Mouse (Mus musculus): ENCODE results near the gene Kcnip3. TPM values are rescaled to one million over a fixed set of nuclear protein-coding genes. Genes with fewer than 3 reads are reported as not detected.

Gene Kcnip3
- total RNA-seq, 2 experiments from 2014 or later: 5.1 to 5.4 TPM

DNA sequence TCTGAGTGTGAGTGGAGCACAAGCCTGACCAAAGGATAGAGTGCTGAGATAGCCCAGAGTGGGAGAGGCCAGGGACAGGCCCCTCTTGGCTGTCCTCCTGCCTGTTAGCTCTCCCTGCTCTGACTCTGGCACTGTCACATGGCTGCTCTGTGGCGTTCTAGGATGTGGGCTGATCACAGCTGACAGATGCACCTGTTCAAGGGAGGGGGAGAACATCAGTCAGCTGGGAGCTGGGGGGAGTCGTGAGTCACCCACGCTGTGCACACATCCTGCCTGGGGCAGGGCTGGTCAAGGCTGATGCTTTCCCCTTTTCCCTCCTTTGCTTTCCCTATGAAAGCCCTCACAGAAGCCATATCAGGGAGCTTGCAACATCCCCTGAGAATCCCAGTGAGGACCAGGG, 3.6 kb downstream of the Kcnip3 start:
- no peak for DNase-seq (ENCODE audit: low spot score in 2 of 2)

DNA sequence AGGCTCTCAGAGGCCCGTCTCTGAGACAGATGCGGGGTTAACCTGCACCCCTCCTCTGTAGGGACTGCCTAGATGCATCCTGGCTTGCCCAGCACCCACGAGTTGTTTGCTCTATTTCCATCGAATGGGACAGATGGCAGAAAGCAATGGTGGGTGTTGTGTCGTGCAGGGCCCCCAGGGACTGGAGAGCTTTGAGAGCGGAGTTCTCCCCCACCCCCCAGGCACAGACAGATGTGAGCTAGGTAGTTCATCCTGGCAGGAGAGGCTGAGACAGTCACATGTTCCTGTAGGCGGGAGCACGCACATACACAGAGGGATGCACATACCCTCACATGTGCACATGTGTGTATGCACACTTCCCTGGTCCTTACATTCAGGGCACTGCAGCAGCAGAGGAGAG, 4.8 kb downstream of the Kcnip3 start:
- no peak for DNase-seq (ENCODE audit: low spot score in 2 of 2)

DNA sequence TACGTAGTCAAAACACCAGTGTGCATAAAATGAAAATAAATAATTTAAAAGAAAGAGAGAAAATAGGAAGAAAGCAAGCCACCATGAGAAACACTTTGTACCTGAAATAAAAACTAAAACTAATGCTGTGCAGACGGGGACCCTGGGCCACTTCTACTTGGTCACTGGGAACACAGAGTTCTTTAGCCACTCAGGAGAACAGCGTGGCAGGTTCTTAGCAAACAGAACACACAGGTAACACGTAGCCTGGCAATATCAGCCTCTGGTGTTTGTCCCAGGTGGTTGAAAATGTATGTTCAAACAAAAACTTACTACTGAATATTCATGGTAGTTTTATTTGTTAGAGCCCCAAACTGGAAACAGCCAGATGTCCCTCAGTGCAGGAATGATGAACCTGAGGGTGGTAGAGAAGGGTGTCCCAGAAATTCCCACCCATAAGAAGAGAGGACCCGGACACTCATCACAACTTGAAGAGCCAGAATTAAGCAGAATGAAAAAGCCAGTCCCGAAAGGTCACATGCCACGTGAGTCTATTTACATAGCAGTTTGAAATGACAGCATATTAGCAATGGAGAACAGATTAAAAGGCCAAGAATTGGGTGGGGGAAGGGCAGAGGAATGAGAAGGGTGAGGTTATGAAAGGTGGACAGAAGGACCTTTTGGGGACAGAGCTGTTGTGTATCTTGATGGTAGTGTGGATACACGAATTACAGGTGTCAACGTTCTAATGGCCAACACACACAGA, 7.3 kb downstream of the Kcnip3 start:
- no peak for DNase-seq (ENCODE audit: low spot score in 2 of 2)

DNA sequence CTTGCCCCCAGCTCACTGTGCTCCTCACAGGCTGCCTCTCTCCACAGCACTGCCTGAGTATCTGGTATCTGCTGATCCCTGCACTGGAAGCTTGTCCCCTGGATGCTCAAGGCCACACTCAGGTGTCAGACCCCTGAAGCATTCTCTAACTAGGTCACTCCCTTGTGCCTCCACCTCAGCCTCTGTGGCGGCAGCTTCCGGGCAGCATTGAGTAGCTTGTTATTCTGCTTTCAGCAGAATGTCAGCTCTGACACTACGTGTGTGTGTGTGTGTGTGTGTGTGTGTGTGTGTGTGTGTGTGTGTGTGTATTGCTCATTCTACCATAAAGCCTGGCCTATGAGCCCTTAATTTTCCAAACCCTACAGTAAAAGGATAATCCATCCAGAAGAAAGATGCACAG, 8.7 kb downstream of the Kcnip3 start:
- no peak for DNase-seq (ENCODE audit: low spot score in 2 of 2)

DNA sequence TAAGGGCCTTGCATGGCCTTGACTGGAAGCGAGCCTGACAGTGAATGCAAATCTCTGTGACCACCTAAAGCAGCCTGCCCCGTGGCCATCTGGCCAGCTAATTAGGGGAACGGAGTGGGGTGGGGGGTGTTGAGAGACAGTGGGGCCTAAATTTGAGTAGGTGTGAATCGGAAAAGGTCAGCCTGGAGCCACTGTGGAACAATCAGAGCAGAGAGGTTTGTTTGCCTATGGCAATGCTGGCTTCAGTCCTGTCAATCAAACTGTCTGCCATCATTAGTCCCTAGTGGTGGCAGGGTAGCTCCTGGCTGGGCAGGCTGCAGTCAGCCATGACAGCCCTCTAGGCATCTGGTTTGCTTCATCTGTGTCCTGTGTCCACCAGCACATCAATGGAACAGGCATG, 10.5 kb downstream of the Kcnip3 start:
- no peak for DNase-seq (ENCODE audit: low spot score in 2 of 2)

DNA sequence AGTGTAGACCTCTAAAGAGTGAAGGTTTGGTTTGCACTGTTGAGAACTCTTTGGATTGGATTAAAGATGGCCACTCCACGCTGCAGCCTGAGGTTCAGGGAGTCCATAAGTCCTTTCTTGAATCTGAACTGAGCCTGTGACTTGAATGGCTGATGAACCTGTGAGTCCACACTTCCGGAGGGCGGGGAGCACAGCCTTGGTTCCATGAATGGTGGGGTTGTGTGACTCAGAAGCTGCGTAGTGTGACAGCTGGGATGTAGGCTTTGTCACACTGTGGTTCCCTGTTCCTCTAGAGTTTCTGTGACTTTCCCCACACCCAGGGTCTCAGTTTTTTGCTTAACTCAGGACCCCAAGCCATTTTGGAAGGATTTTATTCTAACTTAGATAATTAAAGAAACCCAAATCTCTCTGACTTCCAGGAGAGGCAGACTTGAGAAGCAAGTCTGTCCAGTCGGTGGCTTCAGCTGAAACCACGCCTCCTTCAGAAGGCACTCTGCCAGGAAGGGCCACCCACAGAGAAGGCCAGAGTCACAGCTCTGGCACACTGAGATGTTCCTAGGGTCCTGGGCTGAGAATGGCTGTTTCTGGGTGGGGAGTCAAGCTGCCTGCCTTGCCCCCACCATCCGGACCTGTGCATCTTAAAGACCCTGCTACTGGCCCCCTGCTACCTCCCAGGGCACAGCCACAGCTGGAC, 13.8 kb downstream of the Kcnip3 start:
- no peak for DNase-seq (ENCODE audit: low spot score in 2 of 2)

DNA sequence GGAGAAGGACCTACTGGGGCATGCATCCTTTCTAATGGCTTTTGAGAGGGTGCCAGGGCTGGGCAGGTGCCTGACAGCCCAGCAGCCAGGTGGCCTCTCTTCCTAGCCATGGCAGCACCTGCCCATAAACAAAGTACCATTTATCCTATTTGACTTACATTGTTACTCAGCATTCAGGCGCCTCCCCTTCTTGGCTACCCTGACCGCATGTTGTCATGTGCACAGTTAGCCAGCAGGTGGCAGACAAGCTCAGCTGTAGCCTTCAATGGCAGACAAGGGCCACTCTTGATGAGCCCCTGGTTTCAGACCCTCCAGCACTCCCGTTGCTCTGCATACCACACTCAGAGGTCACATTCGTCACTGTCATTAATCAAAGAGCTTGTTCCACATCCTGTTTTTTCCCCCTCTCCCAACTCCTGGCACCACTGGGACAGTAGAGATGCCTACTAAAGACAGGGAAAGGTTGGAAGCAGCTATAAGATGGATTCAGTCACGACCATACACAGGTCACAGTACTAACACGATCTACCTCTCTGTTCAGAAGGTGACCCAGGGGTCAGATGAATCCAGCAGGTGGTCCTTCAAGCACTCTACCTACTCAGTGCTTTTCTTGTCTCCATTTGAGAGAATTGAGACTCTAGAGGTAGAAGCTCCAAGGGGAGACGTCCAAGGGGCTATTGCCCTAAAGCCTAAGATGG, 14.7 kb downstream of the Kcnip3 start:
- peak; percentile 55 to 68 for DNase-seq (ENCODE audit: low spot score in 2 of 2)

DNA sequence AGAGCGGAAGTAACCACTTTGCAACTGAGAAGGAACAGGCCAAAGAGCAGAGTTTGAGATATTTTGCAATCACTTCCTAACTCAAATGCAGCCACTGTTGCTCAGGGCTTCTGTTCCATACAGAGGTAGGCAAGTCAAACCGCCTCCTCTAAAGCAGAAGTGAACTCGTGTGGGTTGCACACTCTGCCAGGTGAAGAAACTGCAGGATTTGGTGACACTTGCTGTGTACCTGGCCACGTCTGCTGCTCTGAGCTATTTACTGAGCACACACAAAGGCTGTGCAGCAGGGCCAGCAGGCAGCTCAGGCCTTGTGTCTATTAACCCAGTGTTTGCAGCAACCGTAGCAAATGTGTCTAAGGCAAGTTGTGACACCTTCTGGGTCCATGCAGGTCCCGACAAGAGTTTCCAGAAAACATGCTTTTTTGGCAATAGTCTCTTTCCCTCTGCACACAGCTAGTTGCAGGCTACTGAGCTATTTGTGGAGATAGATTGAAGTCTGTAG, 15.7 kb downstream of the Kcnip3 start:
- DNase-seq (ENCODE audit: low spot score in 2 of 2): no peak

DNA sequence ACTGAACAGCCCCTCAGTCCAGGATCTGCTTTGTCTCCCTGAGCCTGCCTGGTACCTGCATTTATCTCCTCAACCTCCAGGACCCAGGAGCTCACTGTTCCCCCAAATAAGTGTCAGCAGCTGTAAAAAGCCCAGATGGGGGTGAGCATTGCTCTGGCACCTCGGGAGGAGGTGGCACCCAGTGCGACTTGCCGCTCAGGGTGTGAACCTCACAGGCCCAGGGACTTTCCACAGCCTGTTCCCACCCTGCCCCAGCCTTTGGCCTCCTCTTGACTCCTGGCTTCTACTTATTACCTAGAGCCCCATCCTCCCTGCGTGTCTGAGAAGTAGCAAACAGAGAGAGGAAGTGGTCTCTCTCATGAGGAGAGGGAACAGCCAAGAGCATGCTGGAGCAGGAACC, 16.7 kb downstream of the Kcnip3 start:
- DNase-seq (ENCODE audit: low spot score in 2 of 2): no peak

DNA sequence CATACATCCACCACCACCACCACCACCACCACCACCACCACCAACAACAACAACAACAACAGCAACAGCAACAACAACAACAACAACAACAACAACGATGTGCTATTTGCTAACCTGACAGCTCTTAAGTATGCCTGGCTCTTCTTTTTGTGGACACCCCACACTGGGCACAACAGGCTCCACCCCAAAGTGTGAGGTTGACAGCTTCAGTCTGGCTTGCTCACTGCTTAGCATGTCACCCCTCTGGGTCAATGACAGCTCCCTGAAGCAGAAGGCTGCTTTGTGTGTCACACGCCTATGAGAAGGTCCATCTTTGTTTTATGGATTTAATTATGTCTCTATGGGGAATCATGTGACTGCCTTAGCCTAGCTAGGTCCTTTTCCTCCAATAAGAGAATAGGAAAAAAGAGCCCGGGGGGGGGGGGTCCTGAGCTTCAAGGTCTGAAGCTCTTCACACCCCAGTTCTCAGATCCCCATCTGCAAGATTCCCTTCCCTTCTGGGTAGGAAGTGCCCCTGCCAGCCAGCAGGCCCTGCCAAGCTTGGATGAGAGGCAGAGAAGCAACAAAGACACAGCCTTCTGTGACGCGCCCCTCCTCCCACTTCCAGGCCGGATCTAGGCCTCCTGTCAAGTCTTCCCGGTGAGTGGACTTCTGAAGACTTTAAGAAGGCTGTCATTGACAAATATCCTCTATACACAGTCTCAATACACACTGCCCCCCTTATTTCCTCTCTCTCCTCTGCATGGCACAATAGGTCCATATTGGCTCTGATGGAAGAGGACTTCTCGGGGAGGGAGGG, 17.9 kb downstream of the Kcnip3 start:
- no peak for DNase-seq (ENCODE audit: low spot score in 2 of 2)

DNA sequence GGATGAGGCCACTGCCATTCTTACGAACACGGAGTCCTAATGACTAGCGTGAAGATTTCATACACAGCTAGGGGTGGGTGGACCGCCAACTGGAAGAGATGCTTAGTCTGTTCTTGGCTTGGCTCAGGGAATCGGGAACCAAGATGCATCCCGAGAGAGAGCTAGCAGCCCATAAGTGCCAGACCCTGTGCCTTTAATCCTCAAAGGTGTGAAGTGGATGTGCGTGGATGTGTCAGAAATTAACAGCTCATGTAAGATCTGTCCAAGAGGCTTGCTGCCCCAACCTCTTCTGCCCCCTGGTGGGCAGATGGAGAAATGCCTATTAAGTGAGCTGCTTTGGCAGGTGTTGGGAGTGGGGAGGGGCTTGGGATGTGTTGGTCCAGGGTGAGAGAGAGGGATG, 20.8 kb downstream of the Kcnip3 start:
- DNase-seq (ENCODE audit: low spot score in 2 of 2): no peak

DNA sequence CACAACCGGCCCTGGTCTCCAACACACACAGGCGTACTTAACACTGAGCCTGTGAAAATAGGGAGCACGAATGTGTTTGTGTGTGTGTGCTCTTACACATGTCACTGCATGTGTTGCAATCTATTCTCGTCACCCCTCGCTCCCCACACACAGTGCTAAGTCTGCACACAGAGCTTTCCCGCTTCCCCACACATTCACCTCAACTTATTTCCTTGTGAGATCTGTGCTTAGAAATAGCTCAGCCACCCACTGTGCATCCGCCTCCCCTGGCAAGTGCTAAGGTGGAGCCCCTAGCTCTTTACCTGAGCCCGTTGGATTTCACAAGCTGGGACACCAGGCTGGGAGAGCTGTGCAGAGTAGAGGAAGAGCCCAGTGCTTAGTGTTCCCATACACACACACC, 23.1 kb downstream of the Kcnip3 start:
- no peak for DNase-seq (ENCODE audit: low spot score in 2 of 2)

DNA sequence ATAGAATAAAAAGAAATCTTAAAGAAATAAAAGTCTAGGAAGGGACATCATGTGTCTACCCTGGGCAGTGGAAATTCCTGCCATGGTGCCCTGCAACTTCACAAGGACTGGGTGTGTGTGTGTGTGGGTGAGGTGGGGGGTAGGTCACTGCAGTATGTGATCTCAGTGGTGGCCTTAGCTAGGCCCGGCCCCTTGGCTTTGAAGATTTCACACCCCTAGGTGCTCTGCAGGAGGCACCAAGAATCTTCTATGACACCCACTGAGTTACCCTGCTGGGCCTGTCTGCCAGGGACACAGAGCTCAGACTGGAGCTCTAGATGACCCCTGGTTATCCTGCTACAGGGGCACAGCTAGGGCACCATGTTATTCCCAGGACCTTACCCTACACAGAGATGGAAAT, 25.6 kb downstream of the Kcnip3 start:
- DNase-seq (ENCODE audit: low spot score in 2 of 2): no peak

DNA sequence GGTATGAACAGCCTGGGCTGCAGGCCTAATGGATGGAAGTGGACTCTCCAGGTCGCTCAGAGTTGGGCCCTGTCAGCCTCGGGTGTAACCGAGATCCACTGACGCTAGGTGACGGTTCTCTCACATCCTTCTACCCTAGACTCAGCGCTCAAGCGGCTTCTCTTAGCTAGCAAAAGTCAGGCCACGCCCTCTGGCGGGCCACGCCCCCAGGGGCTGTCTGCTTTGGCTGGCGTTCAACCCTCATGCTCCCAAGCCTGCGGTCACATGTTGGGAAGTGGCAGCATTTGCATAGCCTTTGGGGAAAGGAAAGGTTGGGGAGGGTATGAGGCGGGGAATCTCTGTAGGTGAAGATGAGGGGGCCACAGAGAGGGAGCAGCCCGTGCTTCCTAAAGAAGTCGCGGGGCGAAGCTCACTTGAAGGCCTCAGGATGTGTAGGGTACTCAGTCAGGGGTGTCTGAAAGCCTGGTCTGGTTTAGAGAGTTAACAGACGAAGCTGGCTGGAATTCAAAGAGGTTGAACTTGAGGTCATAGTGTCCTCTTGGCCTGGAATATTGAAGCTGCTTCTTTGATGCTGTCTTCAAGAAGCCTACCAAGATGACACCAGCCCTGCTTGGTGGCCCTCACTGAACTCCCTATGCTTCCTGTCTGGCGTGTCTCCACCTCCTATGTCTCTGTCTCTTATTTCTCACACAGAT, 37.3 kb downstream of the Kcnip3 start:
- peak in 1 of 2 experiments; percentile 37 for DNase-seq (ENCODE audit: low spot score in 2 of 2)

DNA sequence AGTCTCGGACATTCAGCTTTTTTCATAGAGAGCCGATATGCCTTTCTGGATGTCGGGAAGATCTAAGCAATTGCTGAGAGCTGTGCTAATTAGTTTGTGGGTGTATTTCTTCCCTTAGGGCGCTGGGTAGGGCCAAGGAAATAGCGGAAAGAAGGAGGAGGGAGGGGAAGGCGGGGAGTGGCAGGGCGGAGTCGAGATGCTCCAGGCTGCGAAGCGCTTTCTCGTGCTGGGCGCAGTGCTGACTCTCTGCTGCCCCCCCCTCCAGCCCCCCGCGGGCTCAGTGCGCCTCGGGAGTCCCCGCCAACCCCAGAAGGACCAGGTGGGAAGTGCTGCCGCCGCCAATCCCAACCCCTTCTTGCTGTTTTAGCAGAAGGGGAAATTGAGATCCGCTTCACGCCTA, 38.9 kb downstream of the Kcnip3 start:
- DNase-seq (ENCODE audit: low spot score in 2 of 2): no peak

DNA sequence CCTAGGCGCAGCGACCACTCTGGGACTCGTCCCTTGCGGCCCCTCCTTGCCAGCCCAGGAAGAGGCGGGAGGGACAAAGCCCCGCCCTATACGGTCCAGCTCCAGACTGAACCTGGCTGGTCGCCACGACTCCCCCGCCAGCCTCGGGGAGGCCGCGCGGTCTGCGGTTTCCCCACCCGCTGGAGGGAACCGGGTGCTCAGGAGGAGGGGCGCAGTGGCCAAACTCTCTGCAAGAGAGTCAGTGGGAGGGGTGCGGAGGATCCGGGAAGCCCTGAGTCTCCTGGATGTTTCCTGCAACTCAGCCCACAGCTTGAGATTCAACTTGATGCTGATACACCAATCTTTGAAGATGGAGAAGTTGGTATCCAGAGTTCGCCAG, 39.4 kb downstream of the Kcnip3 start:
- DNase-seq (ENCODE audit: low spot score in 2 of 2): no peak

DNA sequence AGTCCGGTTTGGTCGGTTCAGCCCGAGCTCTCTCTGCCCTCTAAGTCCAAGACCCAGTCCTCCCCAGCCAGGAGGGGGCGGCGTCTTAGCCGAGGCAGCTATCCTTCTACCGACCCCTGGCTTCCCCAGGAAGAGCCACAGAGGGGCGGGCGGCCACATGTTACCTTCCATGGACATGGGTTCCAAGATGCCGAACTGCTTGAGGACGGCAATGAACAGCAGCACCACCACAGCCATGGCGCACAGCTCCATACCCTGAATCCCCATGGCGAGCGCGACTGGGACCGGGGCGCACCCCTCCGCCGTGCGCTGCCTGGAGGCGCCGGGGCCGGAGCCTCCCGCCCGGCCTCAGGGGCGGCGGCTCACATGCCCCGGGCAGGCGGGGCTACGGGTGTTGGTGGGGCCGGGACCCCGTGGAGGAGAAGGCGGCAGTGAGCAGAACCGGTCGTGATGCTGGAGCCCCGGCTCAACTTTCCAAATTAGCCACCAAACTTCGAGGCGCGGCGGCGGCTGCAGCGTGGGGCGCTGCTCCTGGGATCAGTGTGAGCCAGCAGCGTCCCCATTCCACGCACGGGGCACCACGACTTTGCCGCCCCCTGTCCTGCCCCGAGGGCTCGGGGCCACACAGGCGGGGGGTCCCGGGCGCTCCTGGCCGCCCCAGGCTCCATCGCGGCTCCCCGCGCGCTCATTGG, 39.9 kb downstream of the Kcnip3 start:
- no peak for DNase-seq (ENCODE audit: low spot score in 2 of 2)

DNA sequence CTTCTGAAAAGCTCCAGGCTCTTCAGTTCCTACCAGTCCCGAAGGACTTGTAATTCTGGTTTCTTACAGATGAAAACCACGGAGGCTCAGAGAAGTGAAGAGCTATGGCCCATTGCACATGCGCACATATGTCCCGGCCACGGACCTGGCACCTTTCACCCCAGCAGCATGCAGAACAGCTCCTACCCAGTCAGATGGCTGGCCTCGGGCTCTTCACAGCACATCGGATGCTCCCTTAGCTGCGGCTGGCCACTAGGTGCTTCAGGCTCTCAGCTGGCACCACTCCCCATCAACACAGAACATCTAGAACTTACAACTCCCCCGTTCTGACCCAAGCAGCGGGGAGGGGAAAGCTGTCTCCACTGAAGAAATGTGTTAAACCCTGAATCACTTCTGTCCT, 42.1 kb downstream of the Kcnip3 start:
- DNase-seq (ENCODE audit: low spot score in 2 of 2): no peak

DNA sequence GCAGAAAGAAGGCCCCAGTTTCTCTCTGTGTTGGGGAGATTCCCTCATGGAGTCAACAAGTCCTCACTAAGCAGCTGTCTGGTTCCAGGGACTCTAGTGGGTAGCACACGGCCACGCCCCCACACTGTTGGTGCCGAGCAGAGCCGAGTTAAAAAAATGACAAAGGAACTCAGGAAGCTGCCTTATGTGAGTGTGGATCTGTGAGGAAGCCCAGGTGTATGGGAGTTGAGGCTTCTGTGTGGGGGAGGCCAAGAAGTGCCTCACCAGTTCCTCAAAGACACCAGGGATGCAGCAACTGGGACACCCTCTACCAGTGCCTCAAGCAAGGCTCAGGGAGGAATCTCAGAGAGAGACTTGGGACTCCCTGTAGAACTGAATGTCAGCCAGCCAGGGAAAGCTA, 42.7 kb downstream of the Kcnip3 start:
- no peak for DNase-seq (ENCODE audit: low spot score in 2 of 2)

DNA sequence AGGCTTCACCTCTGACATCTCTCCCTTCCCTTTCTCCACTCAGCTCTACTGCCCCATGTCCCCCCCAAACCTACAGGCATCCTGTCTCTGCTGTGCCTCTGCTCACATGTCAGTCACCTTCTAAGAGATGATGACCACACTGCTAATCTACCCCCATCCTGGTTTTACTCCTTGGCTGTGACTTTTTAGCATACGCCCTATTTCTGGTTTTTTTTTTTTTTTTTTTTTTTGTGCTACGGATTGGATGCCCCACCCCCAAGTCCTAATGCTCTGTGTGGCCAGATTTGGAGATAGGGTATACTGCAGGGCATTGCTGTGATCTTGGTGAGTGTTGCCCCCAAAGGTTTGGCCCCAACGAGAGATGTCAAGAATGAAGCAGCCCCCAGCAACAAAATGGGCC, 49.6 kb downstream of the Kcnip3 start:
- DNase-seq (ENCODE audit: low spot score in 2 of 2): no peak

Measured in adrenal gland, postnatal 4 days (tissue).